11 mouse cellular contexts compared by ENCODE assay signal in the genomic region with DNA sequence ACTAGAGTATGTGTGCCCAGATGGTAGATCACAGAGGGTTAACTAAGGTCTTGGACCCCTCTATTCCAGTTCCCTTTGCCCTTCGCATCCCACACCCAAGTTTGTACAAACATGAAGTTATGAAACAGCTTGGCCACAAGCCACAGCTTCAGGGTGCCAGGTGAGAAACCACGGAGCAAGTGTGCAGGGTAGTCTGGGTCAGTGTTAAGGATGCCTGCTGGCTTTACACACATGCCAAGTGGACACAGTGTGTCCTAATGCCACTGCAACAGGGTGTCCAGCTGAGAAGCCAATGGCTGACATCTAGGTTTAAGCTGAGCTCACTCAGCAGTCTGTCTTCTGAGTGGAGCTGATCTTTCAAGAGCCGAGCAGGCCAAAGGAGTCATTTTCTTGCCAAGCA. TPM values are rescaled to one million over a fixed set of nuclear protein-coding genes. Genes with fewer than 3 reads are reported as not detected.
DNase-seq lines count a peak whose midpoint lies in the region; ATAC-seq and TF ChIP-seq lines count a peak whose summit lies in the region.
"Had no signal": no experiment of that assay in that cellular context is flagged by ENCODE, and none has a peak within 500 bp of the region (broad histone marks: within the 10 kb centered on the region; RNA-seq: fewer than 3 reads in every experiment).

No protein-coding gene starts in this region.

- no peak for TF ChIP-seq CTCF in stomach, postnatal 0 days (IDR thresholded peaks at IDR 0.05; ENCODE audit: low read depth)
- TF ChIP-seq CTCF in left cerebral cortex, adult 2 months (IDR thresholded peaks at IDR 0.05) = no peak

- no peak overlapping the region for H3K27ac ChIP-seq in kidney, embryonic 14.5 days (ENCODE audit: low read depth, low read length)
- no peak overlapping the region for H3K27ac ChIP-seq in stomach, postnatal 0 days (replicated peaks)
- H3K27ac ChIP-seq in left cerebral cortex, adult 2 months = no peak overlapping the region
- no peak overlapping the region for H3K27ac ChIP-seq in forebrain, embryonic 16.5 days (ENCODE audit: low read length)

- H3K9ac ChIP-seq in kidney, embryonic 14.5 days (ENCODE audit: low read depth, low read length) = no peak overlapping the region
- no peak overlapping the region for H3K9ac ChIP-seq in stomach, postnatal 0 days (ENCODE audit: low read length)
- no peak overlapping the region for H3K9ac ChIP-seq in forebrain, embryonic 16.5 days (replicated peaks; ENCODE audit: low read depth, low read length)

- 78% methylated on average over 3 of the region's 3 CpGs for WGBS in kidney, embryonic 14.5 days
- 40% methylated on average over 3 of the region's 3 CpGs for WGBS in stomach, postnatal 0 days
- WGBS in forebrain, embryonic 16.5 days = 82% methylated on average over 3 of the region's 3 CpGs

- H3K4me2 ChIP-seq in kidney, embryonic 14.5 days (replicated peaks; ENCODE audit: low read depth, low read length) = no peak overlapping the region
- H3K4me2 ChIP-seq in stomach, postnatal 0 days (replicated peaks; ENCODE audit: low read depth) = no peak overlapping the region
- no peak overlapping the region for H3K4me2 ChIP-seq in forebrain, embryonic 16.5 days (ENCODE audit: low read length)

- DNase-seq in cerebellum, adult 11-12 months = peak; percentile 22
- no peak for DNase-seq in cerebellum, postnatal 4 days (ENCODE audit: low spot score in 2 of 2)
- peak; percentile 67 for DNase-seq in kidney, adult 9 months
- DNase-seq in kidney, postnatal 14 days = peak; percentile 32
- no peak for DNase-seq in stomach, postnatal 0 days (ENCODE audit: low spot score)
- no peak for DNase-seq in left cerebral cortex, adult 2 months (ENCODE audit: extremely low spot score in 1 of 2, low spot score in 2 of 2)
- DNase-seq: heart, postnatal 10 days had no signal

- TF ChIP-seq EP300 in stomach, postnatal 0 days (optimal IDR thresholded peaks at IDR 0.05) = no peak

- intact Hi-C loops in left cerebral cortex, adult 2 months (cut with DNase I) = loop anchor here (10.0 kb wide), 1 partner anchor 639 kb away; no protein-coding TSS in a partner anchor

- no peaks in the 10 kb centered on the region for H3K27me3 ChIP-seq in kidney, embryonic 14.5 days (ENCODE audit: control insufficient read depth, insufficient read depth, low read length)
- H3K27me3 ChIP-seq in stomach, postnatal 0 days (ENCODE audit: control insufficient read depth, insufficient read depth, low read length) = no peaks in the 10 kb centered on the region
- no peaks in the 10 kb centered on the region for H3K27me3 ChIP-seq in forebrain, embryonic 16.5 days (replicated peaks; ENCODE audit: control insufficient read depth, insufficient read depth, low read length)

- no peaks in the 10 kb centered on the region for H3K36me3 ChIP-seq in kidney, embryonic 14.5 days (ENCODE audit: control insufficient read depth, insufficient read depth, low read length)
- no peaks in the 10 kb centered on the region for H3K36me3 ChIP-seq in stomach, postnatal 0 days (ENCODE audit: control insufficient read depth, insufficient read depth, low read length)
- no peaks in the 10 kb centered on the region for H3K36me3 ChIP-seq in forebrain, embryonic 16.5 days (ENCODE audit: control insufficient read depth, insufficient read depth)
- H3K36me3 ChIP-seq: G1E had no signal

- H3K4me1 ChIP-seq in kidney, embryonic 14.5 days (ENCODE audit: control insufficient read depth, insufficient read depth, low read length) = no peaks in the 10 kb centered on the region
- H3K4me1 ChIP-seq in stomach, postnatal 0 days (replicated peaks; ENCODE audit: control insufficient read depth, insufficient read depth) = no peaks in the 10 kb centered on the region
- no peaks in the 10 kb centered on the region for H3K4me1 ChIP-seq in forebrain, embryonic 16.5 days (replicated peaks; ENCODE audit: control insufficient read depth, insufficient read depth, low read length)

- H3K9me3 ChIP-seq in kidney, embryonic 14.5 days (ENCODE audit: control insufficient read depth, low read length) = no peaks in the 10 kb centered on the region
- H3K9me3 ChIP-seq in stomach, postnatal 0 days (ENCODE audit: control insufficient read depth, low read length) = no peaks in the 10 kb centered on the region
- no peaks in the 10 kb centered on the region for H3K9me3 ChIP-seq in forebrain, embryonic 16.5 days (ENCODE audit: control insufficient read depth, low read length)
- H3K9me3 ChIP-seq: G1E had no signal

- H3K4me3 ChIP-seq in kidney, embryonic 14.5 days (ENCODE audit: low read length) = no peak overlapping the region
- no peak overlapping the region for H3K4me3 ChIP-seq in stomach, postnatal 0 days (ENCODE audit: low read depth, low read length)
- H3K4me3 ChIP-seq in left cerebral cortex, adult 2 months = no peak overlapping the region
- H3K4me3 ChIP-seq in forebrain, embryonic 16.5 days (replicated peaks; ENCODE audit: low read length) = no peak overlapping the region
- H3K4me3 ChIP-seq: megakaryocyte, embryonic 14.5 days had no signal

- no peak for ATAC-seq in kidney, embryonic 14.5 days (ENCODE audit: low FRiP score, low TSS enrichment)
- ATAC-seq in stomach, postnatal 0 days (ENCODE audit: low FRiP score, low TSS enrichment) = 0 out of 2 replicates have a peak, but pooled peaks have one; percentile 29
- ATAC-seq in forebrain, embryonic 16.5 days = no peak

RNA-seq across cellular contexts. Expression of a gene that starts 44.5 kb away (rescaled TPM):
- polyA plus RNA-seq in kidney, embryonic 14.5 days (2014; fragmentation: Nextera tagmentation; extraction: Ambion mirVana) = 48.9 and 120 TPM in 2 replicates
- polyA plus RNA-seq in stomach, postnatal 0 days (2015; fragmentation: Nextera tagmentation; extraction: Ambion mirVana) = 104 TPM in 2 replicates
- 100 to 1,000 TPM; 119 to 123 TPM for total RNA-seq in left cerebral cortex, adult 2 months (2021)
- polyA plus RNA-seq in forebrain, embryonic 16.5 days (2015; fragmentation: Nextera tagmentation; extraction: Ambion mirVana) = 210 and 212 TPM in 2 replicates

Comparison
In these comparisons a context has a peak if more than half of its experiments do, and no peak if none do; other contexts are left out.
1. DNase-seq: peak in cerebellum, adult 11-12 months (single experiment), kidney, adult 9 months (single experiment) and kidney, postnatal 14 days (single experiment); none in cerebellum, postnatal 4 days (0 of 2), stomach, postnatal 0 days (single experiment) and left cerebral cortex, adult 2 months (0 of 2).